ENCODE assay signal across 14 mouse cellular contexts in the genomic region with DNA sequence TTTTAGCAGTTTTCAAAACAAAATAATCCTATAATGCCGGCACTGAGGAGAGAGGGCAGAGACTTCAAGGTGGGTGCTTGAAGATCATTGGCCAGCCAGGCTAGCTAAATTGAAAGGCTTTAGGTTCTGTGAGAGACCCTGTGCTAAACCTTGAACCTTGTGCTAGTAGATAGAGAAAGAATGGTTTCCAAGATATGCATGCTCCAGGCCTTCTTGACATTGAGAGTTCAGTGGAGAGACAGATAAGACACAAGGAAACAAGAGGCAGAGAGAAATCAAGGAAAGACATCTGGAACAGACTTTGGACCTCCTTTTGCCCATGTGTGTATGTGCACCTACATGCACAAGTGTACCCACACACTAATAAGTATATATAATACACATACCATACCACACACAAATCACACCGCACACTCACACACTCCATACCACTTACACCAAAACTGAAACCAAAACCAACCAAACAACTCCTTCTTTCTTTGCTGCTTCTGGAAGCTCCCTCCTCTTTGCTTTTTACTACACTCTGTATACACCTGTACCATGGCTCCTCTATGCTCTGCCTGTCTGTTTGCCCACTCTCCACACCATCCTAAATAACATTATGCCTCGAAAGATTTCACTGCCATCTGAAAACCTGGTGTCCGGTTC. TPM values are rescaled to one million over a fixed set of nuclear protein-coding genes. Genes with fewer than 3 reads are reported as not detected.
A peak's percentile ranks its signal among the peaks of the same experiment; 100 is the strongest.
DNase-seq lines count a peak whose midpoint lies in the region; ATAC-seq and TF ChIP-seq lines count a peak whose summit lies in the region.
"Had no signal": no experiment of that assay in that cellular context is flagged by ENCODE, and none has a peak within 500 bp of the region (broad histone marks: within the 10 kb centered on the region; RNA-seq: fewer than 3 reads in every experiment).

No protein-coding gene starts in this region.

- H3K36me3 ChIP-seq in liver, adult 2 months (ENCODE audit: control insufficient read depth, insufficient read depth, low read length), result no peaks in the 10 kb centered on the region
- H3K36me3 ChIP-seq in erythroblast, embryonic 14.5 days (ENCODE audit: control insufficient read depth), result peaks cover 8% of the 10 kb centered on the region; the same call in 1 of the 2 replicates
- H3K36me3 ChIP-seq in liver, embryonic 15.5 days (replicated peaks), result no peaks in the 10 kb centered on the region
- H3K36me3 ChIP-seq in stomach, postnatal 0 days (ENCODE audit: control insufficient read depth, insufficient read depth, low read length), result no peaks in the 10 kb centered on the region
- no peaks in the 10 kb centered on the region for H3K36me3 ChIP-seq in kidney, embryonic 15.5 days
- H3K36me3 ChIP-seq: forebrain, embryonic 15.5 days; lung, embryonic 15.5 days had no signal

- H3K79me2 ChIP-seq in liver, adult 2 months (ENCODE audit: control insufficient read depth, insufficient read depth, low read length), result no peaks in the 10 kb centered on the region

- peak overlapping the region; percentile 35; the same call in 1 of the 2 replicates for H3K27ac ChIP-seq in liver, adult 2 months (replicated peaks; ENCODE audit: insufficient read depth, low read depth, low read length)
- peak overlapping the region; percentile 96 for H3K27ac ChIP-seq in liver, embryonic 15.5 days (replicated peaks)
- no peak overlapping the region for H3K27ac ChIP-seq in stomach, postnatal 0 days (replicated peaks)
- H3K27ac ChIP-seq in kidney, embryonic 15.5 days, result no peak overlapping the region
- H3K27ac ChIP-seq: forebrain, embryonic 15.5 days; heart, adult 2 months; lung, embryonic 15.5 days had no signal

- H3K4me1 ChIP-seq in liver, adult 2 months (ENCODE audit: control insufficient read depth, insufficient read depth, low read length), result peaks cover 4% of the 10 kb centered on the region; the same call in 1 of the 2 replicates
- H3K4me1 ChIP-seq in erythroblast, embryonic 14.5 days (ENCODE audit: control insufficient read depth), result peaks cover 94% of the 10 kb centered on the region
- peaks cover 77% of the 10 kb centered on the region for H3K4me1 ChIP-seq in liver, embryonic 15.5 days (replicated peaks)
- H3K4me1 ChIP-seq in stomach, postnatal 0 days (replicated peaks; ENCODE audit: control insufficient read depth, insufficient read depth), result peaks cover 4% of the 10 kb centered on the region; the same call in 1 of the 2 replicates
- H3K4me1 ChIP-seq in kidney, embryonic 15.5 days, result 0 out of 2 replicates have a peak, but pooled peaks cover 10% of the 10 kb centered on the region
- H3K4me1 ChIP-seq: forebrain, embryonic 15.5 days had no signal

- no peaks in the 10 kb centered on the region for H3K27me3 ChIP-seq in liver, adult 2 months (ENCODE audit: control insufficient read depth, insufficient read depth, low read length)
- peaks cover 4% of the 10 kb centered on the region; the same call in 1 of the 2 replicates for H3K27me3 ChIP-seq in erythroblast, embryonic 14.5 days (ENCODE audit: control insufficient read depth)
- H3K27me3 ChIP-seq in liver, embryonic 15.5 days, result no peaks in the 10 kb centered on the region
- no peaks in the 10 kb centered on the region for H3K27me3 ChIP-seq in stomach, postnatal 0 days (ENCODE audit: control insufficient read depth, insufficient read depth, low read length)
- H3K27me3 ChIP-seq in kidney, embryonic 15.5 days, result no peaks in the 10 kb centered on the region
- H3K27me3 ChIP-seq: forebrain, embryonic 15.5 days; lung, embryonic 15.5 days had no signal

- no peak for TF ChIP-seq POLR2A in liver, adult 2 months (IDR thresholded peaks at IDR 0.05; ENCODE audit: extremely low read depth, insufficient read depth, low read length)

- peak overlapping the region; percentile 70 for H3K4me2 ChIP-seq in liver, embryonic 15.5 days
- no peak overlapping the region for H3K4me2 ChIP-seq in stomach, postnatal 0 days (replicated peaks; ENCODE audit: low read depth)
- H3K4me2 ChIP-seq in kidney, embryonic 15.5 days, result no peak overlapping the region
- H3K4me2 ChIP-seq: forebrain, embryonic 15.5 days; lung, embryonic 15.5 days had no signal

- TF ChIP-seq CTCF in liver, adult 2 months (IDR thresholded peaks at IDR 0.05; ENCODE audit: low read depth, low read length), result no peak
- TF ChIP-seq CTCF in stomach, postnatal 0 days (IDR thresholded peaks at IDR 0.05; ENCODE audit: low read depth), result no peak

- DNase-seq in liver, adult 2 months (ENCODE audit: extremely low read depth, low read depth, low spot score), result no peak
- DNase-seq in liver, result no peak
- DNase-seq in stomach, postnatal 0 days (ENCODE audit: low spot score), result no peak
- no peak for DNase-seq in adrenal gland, adult 8-10 months
- no peak for DNase-seq in adrenal gland, postnatal 14 days
- DNase-seq: heart, adult 2 months; kidney, postnatal 25 days; thymus, adult 2 months had no signal

- H3K4me3 ChIP-seq in liver, adult 2 months (ENCODE audit: insufficient read depth, low read depth, low read length), result no peak overlapping the region
- H3K4me3 ChIP-seq in erythroblast, embryonic 14.5 days (replicated peaks), result peak overlapping the region; percentile 49
- H3K4me3 ChIP-seq in liver, embryonic 15.5 days (replicated peaks), result peak overlapping the region; percentile 36
- H3K4me3 ChIP-seq in stomach, postnatal 0 days (ENCODE audit: low read depth, low read length), result no peak overlapping the region
- H3K4me3 ChIP-seq in kidney, embryonic 15.5 days (replicated peaks), result no peak overlapping the region
- H3K4me3 ChIP-seq: forebrain, embryonic 15.5 days; heart, adult 2 months; lung, embryonic 15.5 days had no signal

- peak; percentile 89 for ATAC-seq in liver, embryonic 15.5 days (ENCODE audit: insufficient read depth)
- ATAC-seq in stomach, postnatal 0 days (ENCODE audit: low FRiP score, low TSS enrichment), result 0 out of 2 replicates have a peak, but pooled peaks have one; percentile 13
- no peak; the same call in 1 of the 2 replicates for ATAC-seq in kidney, embryonic 15.5 days (replicated peaks; ENCODE audit: low FRiP score)
- ATAC-seq: forebrain, embryonic 15.5 days; hindbrain, embryonic 16.5 days had no signal

- WGBS in liver, adult 2 months, result 87% methylated on average over 4 of the region's 4 CpGs
- WGBS in liver, embryonic 15.5 days (ENCODE audit: insufficient replicate concordance), result 44% methylated on average over 4 of the region's 4 CpGs
- WGBS in stomach, postnatal 0 days, result 80% methylated on average over 4 of the region's 4 CpGs
- 89% methylated on average over 4 of the region's 4 CpGs for WGBS in kidney, embryonic 15.5 days

- TF ChIP-seq EP300 in stomach, postnatal 0 days (optimal IDR thresholded peaks at IDR 0.05), result no peak

- no peak overlapping the region for H3K9ac ChIP-seq in liver, adult 2 months (ENCODE audit: low read depth, low read length)
- H3K9ac ChIP-seq in liver, embryonic 15.5 days, result peak overlapping the region; percentile 42
- H3K9ac ChIP-seq in stomach, postnatal 0 days (ENCODE audit: low read length), result no peak overlapping the region
- no peak overlapping the region for H3K9ac ChIP-seq in kidney, embryonic 15.5 days
- H3K9ac ChIP-seq: forebrain, embryonic 15.5 days; lung, embryonic 15.5 days had no signal

- H3K9me3 ChIP-seq in erythroblast, embryonic 14.5 days (ENCODE audit: control insufficient read depth, low read length), result no peaks in the 10 kb centered on the region
- H3K9me3 ChIP-seq in liver, embryonic 15.5 days (replicated peaks), result no peaks in the 10 kb centered on the region
- no peaks in the 10 kb centered on the region for H3K9me3 ChIP-seq in stomach, postnatal 0 days (ENCODE audit: control insufficient read depth, low read length)
- H3K9me3 ChIP-seq in kidney, embryonic 15.5 days (replicated peaks), result no peaks in the 10 kb centered on the region
- H3K9me3 ChIP-seq: forebrain, embryonic 15.5 days; lung, embryonic 15.5 days had no signal

RNA-seq across cellular contexts. Expression of gene Hipk2, which starts 24.6 kb away (rescaled TPM):
- 8.5 and 10.4 TPM in 2 replicates for total RNA-seq in liver, adult 2 months (2014; rRNA removed)
- 22.2 and 23.5 TPM in 2 replicates for polyA plus RNA-seq in liver, adult 2 months (2012; rRNA removed)
- 16.6 and 18.6 TPM in 2 replicates for polyA plus RNA-seq in erythroblast, embryonic 14.5 days (2012)
- 18.0 and 23.4 TPM in 2 replicates for polyA plus RNA-seq in liver, embryonic 15.5 days (2015; fragmentation: Nextera tagmentation; extraction: Ambion mirVana)
- 13.7 and 13.9 TPM in 2 replicates for polyA plus RNA-seq in stomach, postnatal 0 days (2015; fragmentation: Nextera tagmentation; extraction: Ambion mirVana)
- 100 to 1,000 TPM; 143 to 161 (median 151) TPM for total RNA-seq in adrenal gland, adult 8-10 months (2022)
- polyA plus RNA-seq in kidney, embryonic 15.5 days (2015; fragmentation: Nextera tagmentation; extraction: Ambion mirVana), result 28.6 and 30.8 TPM in 2 replicates
- total RNA-seq in adrenal gland, postnatal 14 days (2021), result 92.5 and 104 TPM in 2 replicates

RNA-seq across cellular contexts. Expression of gene Tbxas1, which starts 25.4 kb away (rescaled TPM):
- total RNA-seq in liver, adult 2 months (2014; rRNA removed), result 3.5 and 4.9 TPM in 2 replicates
- 0.61 and 1.1 TPM in 2 replicates for polyA plus RNA-seq in liver, adult 2 months (2012; rRNA removed)
- polyA plus RNA-seq in erythroblast, embryonic 14.5 days (2012), result 0.18 and 0.19 TPM in 2 replicates
- polyA plus RNA-seq in liver, embryonic 15.5 days (2015; fragmentation: Nextera tagmentation; extraction: Ambion mirVana), result 9.0 and 10.4 TPM in 2 replicates
- 1.9 and 2.0 TPM in 2 replicates for polyA plus RNA-seq in stomach, postnatal 0 days (2015; fragmentation: Nextera tagmentation; extraction: Ambion mirVana)
- 10 to 100 TPM in 2 of 4 experiments, 1 to 10 TPM in 2; 6.9 to 10.5 (median 9.8) TPM for total RNA-seq in adrenal gland, adult 8-10 months (2022)
- 5.3 and 6.4 TPM in 2 replicates for polyA plus RNA-seq in kidney, embryonic 15.5 days (2015; fragmentation: Nextera tagmentation; extraction: Ambion mirVana)
- total RNA-seq in adrenal gland, postnatal 14 days (2021), result 2.3 and 3.0 TPM in 2 replicates

Comparison
In these comparisons a context has a peak if more than half of its experiments do, and no peak if none do; other contexts are left out.
1. H3K4me3 ChIP-seq: peak in erythroblast, embryonic 14.5 days (single experiment) and liver, embryonic 15.5 days (single experiment); none in liver, adult 2 months (single experiment), stomach, postnatal 0 days (single experiment) and kidney, embryonic 15.5 days (single experiment).
2. H3K27ac ChIP-seq: peak in liver, adult 2 months (single experiment) and liver, embryonic 15.5 days (single experiment); none in stomach, postnatal 0 days (single experiment) and kidney, embryonic 15.5 days (single experiment).